Mouse (Mus musculus) liver, embryonic 13.5 days (tissue): ENCODE measurements around the gene Hoxa7. TPM values are rescaled to one million over a fixed set of nuclear protein-coding genes. Genes with fewer than 3 reads are reported as not detected.

Source experiments
- ATAC-seq: fragments of 200-750 bp; cut with Nextera tagmentation; 2 replicates; pipeline ENCODE4 v1.8.0; 2017; ENCODE audit warnings: low read depth, mild to moderate bottlenecking, moderate number of reproducible peaks, moderate library complexity
- DNase-seq: peaks from one replicate; pipeline ENCODE4 v3.0.0; 2022
- H3K27ac ChIP-seq: fragments of 300-500 bp; sonication (generic); 2 replicates; pipeline ENCODE4 v1.5.1; 2015; ENCODE audit warnings: moderate library complexity, mild to moderate bottlenecking, inconsistent platforms
- H3K27me3 ChIP-seq: fragments of 300-500 bp; sonication (generic); 2 replicates; pipeline ENCODE4 v1.6.1; 2015; ENCODE audit warnings: mild to moderate bottlenecking, inconsistent platforms
- H3K36me3 ChIP-seq: fragments of 300-500 bp; sonication (generic); 2 replicates; pipeline ENCODE4 v1.6.1; 2015; ENCODE audit warnings: mild to moderate bottlenecking, inconsistent platforms
- H3K4me1 ChIP-seq: fragments of 300-500 bp; sonication (generic); replicated peaks from 2 replicates; pipeline ENCODE4 v1.6.1; 2015; ENCODE audit warnings: inconsistent platforms
- H3K4me2 ChIP-seq: fragments of 300-500 bp; sonication (generic); 2 replicates; pipeline ENCODE4 v1.6.1; 2015; ENCODE audit warnings: inconsistent platforms, mild to moderate bottlenecking, moderate library complexity
- H3K4me3 ChIP-seq: fragments of 300-500 bp; sonication (generic); replicated peaks from 2 replicates; pipeline ENCODE4 v1.5.1; 2015; ENCODE audit warnings: mild to moderate bottlenecking, inconsistent platforms
- H3K9ac ChIP-seq: fragments of 300-500 bp; sonication (generic); 2 replicates; pipeline ENCODE4 v1.6.1; 2015; ENCODE audit warnings: mild to moderate bottlenecking, inconsistent platforms
- H3K9me3 ChIP-seq: fragments of 300-500 bp; sonication (generic); replicated peaks from 2 replicates; pipeline ENCODE4 v1.6.1; 2016; ENCODE audit warnings: inconsistent platforms
- WGBS: fragments of 180-500 bp; shearing (Covaris S2); methylation state at CpG from one replicate; pipeline ENCODE4 v1.1.7; 2015; ENCODE audit not compliant: insufficient replicate concordance; 5-methylcytosine and 5-hydroxymethylcytosine counted together
- polyA plus RNA-seq: library from polyadenylated mRNA; unstranded; fragments of >200 nt; fragmentation: Nextera tagmentation; extraction: Ambion mirVana; gene quantifications from 2 replicates; pipeline ENCODE4 v1.2.1, GENCODE M21; 2015

Gene Hoxa7
- polyA plus RNA-seq, 1 experiment from 2014 or later: 0.52 TPM

DNA sequence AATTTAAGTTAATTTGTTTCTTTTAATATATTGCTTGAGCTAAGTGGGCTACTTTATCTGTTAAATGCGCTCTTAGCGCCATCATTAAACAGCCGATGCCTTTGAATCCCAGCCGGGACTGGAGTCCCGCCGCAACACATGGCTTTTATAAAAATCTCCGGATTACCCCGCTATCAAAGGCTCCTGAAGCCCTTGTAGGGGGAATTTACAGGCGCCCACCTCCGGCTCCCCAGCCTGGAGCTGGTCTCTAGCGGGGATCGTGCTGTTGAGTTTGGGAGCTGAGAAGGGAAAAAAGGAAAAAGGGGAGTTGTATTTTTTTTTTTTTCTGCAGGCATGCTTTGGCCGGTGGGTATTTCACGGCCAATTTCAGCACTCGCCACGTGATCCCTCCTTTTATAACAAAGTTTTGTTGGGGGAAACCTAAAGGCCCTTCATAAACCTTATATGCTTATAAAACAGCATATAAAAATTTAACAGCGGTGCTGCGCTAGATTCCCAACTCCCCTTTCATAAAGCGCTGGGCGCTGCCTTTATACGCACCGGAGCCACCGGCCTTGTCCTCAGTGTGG, 22.9 kb upstream of the Hoxa7 start:
- 3% methylated on average over 23 of the region's 23 CpGs for WGBS
- Histone ChIP-seq H3K4me2 (no peak overlapping the region), H3K27ac (no peak overlapping the region), H3K9me3 (no peaks in the 10 kb centered on the region), H3K4me3 (0 out of 2 replicates have a peak overlapping the region, but pooled peaks have one; percentile 18), H3K36me3 (no peaks in the 10 kb centered on the region), H3K27me3 (peaks cover 100% of the 10 kb centered on the region), H3K4me1 (0 out of 2 replicates have a peak, but pooled peaks cover 2% of the 10 kb centered on the region), H3K9ac (no peak overlapping the region)
- DNase-seq: no peak
- ATAC-seq: no peak

GRCm38 (mm10) chr6:52243681-52244121, 22.0 kb upstream of the Hoxa7 start:
- DNase-seq (no peak), ATAC-seq (no peak)
- Histone ChIP-seq H3K27ac (no peak overlapping the region), H3K36me3 (no peaks in the 10 kb centered on the region), H3K27me3 (peaks cover 99% of the 10 kb centered on the region), H3K9ac (no peak overlapping the region), H3K4me3 (no peak overlapping the region), H3K4me1 (0 out of 2 replicates have a peak, but pooled peaks cover 2% of the 10 kb centered on the region), H3K9me3 (no peaks in the 10 kb centered on the region), H3K4me2 (no peak overlapping the region)
- WGBS: 3% methylated on average over 12 of the region's 12 CpGs

DNA sequence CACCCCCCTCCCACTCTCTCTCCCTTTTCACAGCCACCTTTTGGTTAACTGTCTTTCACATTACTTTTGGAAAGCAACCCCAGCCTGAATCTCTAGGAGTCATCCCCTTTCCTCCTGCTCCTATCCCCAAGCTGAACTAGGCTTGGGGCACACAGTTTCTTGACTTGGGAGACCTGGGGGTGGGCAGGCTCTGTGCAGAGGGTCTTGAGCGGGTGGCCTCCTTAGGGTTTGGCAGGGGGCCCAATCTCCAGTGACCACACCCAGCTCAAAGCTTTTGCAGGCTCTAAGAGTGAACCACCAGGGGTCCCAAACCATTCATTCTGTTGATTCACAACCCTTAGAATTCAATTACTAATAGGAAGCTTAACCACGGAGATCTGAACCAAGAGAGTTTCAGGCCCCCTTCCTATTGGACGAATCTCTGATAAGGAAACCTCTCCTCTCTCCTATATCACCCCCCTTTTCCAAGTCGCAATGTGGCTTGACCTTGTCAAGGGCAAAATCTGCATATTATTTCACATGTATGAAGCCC, 21.2 kb upstream of the Hoxa7 start:
- 4% methylated on average over 4 of the region's 4 CpGs for WGBS
- Histone ChIP-seq H3K4me2 (no peak overlapping the region), H3K9me3 (no peaks in the 10 kb centered on the region), H3K9ac (no peak overlapping the region), H3K4me1 (0 out of 2 replicates have a peak, but pooled peaks cover 2% of the 10 kb centered on the region), H3K4me3 (no peak overlapping the region), H3K27me3 (peaks cover 99% of the 10 kb centered on the region), H3K27ac (no peak overlapping the region), H3K36me3 (no peaks in the 10 kb centered on the region)
- DNase-seq (no peak), ATAC-seq (no peak)

- H3K4me3 ChIP-seq: no peak overlapping the region
- H3K9ac ChIP-seq: no peak overlapping the region
- WGBS: 2% methylated on average over 9 of the region's 9 CpGs
- no peaks in the 10 kb centered on the region for H3K36me3 ChIP-seq
- no peaks in the 10 kb centered on the region for H3K9me3 ChIP-seq
- ATAC-seq: no peak
- H3K4me1 ChIP-seq: 0 out of 2 replicates have a peak, but pooled peaks cover under 1% of the 10 kb centered on the region
- DNase-seq: no peak
- H3K4me2 ChIP-seq: no peak overlapping the region
- no peak overlapping the region for H3K27ac ChIP-seq
- H3K27me3 ChIP-seq: peaks cover 99% of the 10 kb centered on the region
These were observed 19.5 kb upstream of the Hoxa7 start for GRCm38 (mm10) chr6:52241001-52241621.

DNA sequence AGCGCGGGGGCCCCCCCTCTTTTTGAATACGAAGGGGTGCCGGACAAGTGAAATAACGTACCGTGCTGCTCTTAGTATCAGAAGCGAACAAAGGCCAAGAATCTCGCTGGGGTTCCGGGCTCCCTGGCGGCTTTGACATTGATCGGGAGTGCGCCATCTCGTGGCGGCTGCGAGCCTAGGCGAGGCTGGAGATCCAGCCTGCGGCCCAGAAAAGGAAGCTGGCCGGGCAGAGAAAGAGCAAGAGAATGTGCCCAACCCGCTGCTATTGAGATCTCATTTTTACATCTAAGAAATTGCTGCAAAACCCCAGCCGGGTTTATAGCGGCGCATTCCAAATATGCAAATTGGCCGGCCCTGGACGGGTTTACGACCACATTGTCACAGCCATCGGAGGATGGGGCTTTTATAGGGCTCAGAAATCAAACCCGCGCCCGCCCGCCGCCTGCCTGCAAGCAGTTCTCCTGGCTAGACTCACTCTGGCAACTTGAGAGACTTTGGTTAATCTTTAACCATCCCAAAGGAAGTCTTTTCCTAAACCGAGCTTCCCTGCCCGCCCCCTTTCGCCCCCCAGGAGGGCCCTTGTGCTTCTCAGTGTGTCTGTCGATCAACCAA, 18.8 kb upstream of the Hoxa7 start, which contains the start of gene Hoxa10:
TSS of gene Hoxa10 (minus strand) at position 466 of the 612 bp plus-strand sequence.
- H3K9me3 ChIP-seq: no peaks in the 10 kb centered on the region
- H3K4me3 ChIP-seq: no peak within 1 kb of the TSS
- H3K27me3 ChIP-seq: peaks cover 99% of the 10 kb centered on the region
- no peak within 1 kb of the TSS for H3K9ac ChIP-seq
- DNase-seq (peak; percentile 33), ATAC-seq (no peak)
- WGBS: 1% methylated on average over 35 of the region's 35 CpGs
- no peaks in the 10 kb centered on the region for H3K36me3 ChIP-seq
- no peaks in the 10 kb centered on the region for H3K4me1 ChIP-seq
- no peak within 1 kb of the TSS for H3K27ac ChIP-seq
- no peak within 1 kb of the TSS for H3K4me2 ChIP-seq

DNA sequence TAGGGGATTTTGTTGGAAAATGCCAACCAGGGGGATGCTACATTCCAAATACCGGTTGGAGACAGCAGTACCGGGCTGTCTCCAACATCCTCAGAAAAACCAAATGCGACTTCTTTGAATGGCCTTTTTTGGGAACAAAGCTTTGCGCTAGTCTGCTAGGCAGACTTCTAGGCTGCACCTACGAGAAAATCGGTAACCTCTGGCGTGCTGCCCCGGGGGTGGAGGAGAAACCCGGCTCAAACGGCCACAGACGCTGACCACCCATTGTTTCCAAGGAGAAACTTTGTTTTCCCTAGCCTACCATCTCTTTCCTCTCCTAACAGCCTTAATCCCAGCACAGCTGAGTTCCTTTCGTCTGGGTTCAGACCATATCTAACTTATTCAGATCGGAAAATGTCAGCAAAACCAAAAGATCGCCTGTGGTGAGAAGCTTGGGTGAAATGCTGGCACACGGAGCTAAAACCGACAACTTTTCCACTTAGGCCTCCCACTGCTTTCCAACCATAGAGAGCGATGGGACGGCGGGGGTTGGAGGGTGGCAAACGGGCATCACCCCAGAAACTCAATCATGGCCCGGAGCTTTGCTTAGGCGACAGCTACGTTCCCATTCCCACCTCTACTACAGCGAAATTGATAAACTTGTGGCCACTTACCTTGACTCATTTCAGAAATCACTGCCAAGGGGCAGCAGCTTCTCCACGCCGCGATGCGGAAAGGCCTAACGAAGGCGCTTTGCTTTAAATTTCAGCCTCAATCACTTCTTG, 18.2 kb upstream of the Hoxa7 start:
- WGBS: 3% methylated on average over 30 of the region's 30 CpGs
- Histone ChIP-seq H3K9ac (no peak overlapping the region), H3K27ac (no peak overlapping the region), H3K36me3 (no peaks in the 10 kb centered on the region), H3K4me3 (no peak overlapping the region), H3K4me2 (no peak overlapping the region), H3K4me1 (no peaks in the 10 kb centered on the region), H3K27me3 (peaks cover 99% of the 10 kb centered on the region), H3K9me3 (no peaks in the 10 kb centered on the region)
- no peak for DNase-seq
- ATAC-seq: no peak

DNA sequence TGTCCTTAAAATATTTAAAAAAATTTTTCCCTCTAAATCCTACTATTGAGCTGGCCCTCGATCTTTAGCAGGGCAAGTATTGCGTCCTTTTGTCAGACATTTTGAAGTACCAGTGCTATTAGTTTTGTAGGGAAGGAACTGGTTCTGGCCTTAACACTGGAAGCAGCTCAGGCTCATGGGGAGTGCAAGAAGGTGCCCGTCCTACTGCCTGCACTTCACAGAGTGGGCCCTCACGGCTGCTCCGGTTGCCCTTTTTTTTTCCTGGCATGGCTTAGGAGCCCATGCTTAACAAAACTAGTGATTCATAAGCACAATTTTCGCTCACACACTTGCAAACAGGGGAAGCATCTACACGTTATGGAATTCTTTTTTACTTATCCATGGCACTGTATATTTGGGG, 17.3 kb upstream of the Hoxa7 start:
- WGBS: 6% methylated on average over 7 of the region's 7 CpGs
- Histone ChIP-seq H3K4me1 (no peaks in the 10 kb centered on the region), H3K27ac (no peak overlapping the region), H3K9ac (no peak overlapping the region), H3K36me3 (no peaks in the 10 kb centered on the region), H3K9me3 (no peaks in the 10 kb centered on the region), H3K4me3 (no peak overlapping the region), H3K27me3 (peaks cover 99% of the 10 kb centered on the region), H3K4me2 (no peak overlapping the region)
- no peak for DNase-seq
- no peak for ATAC-seq

DNA sequence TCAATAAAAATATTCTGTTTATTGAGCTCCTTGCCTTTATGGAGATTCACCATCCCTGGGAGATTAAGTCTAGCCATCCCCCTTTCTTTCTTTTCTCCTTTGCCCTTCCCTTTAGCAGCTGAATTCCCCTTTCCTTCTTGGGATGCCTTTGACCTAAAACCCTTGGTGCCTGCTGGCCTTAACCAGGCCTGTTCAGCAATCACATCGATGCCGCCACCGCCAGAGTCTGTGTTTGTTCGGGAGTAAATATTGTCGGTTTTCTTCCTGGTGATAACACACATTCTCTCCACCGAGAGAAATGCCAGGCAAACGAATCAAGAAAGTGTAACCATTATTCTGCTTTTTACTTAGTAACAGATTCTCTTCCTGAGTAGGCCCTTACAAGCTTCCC, 16.5 kb upstream of the Hoxa7 start:
- Histone ChIP-seq H3K4me2 (no peak overlapping the region), H3K4me3 (no peak overlapping the region), H3K36me3 (no peaks in the 10 kb centered on the region), H3K27me3 (peaks cover 99% of the 10 kb centered on the region), H3K4me1 (no peaks in the 10 kb centered on the region), H3K27ac (no peak overlapping the region), H3K9me3 (no peaks in the 10 kb centered on the region), H3K9ac (no peak overlapping the region)
- DNase-seq (no peak), ATAC-seq (no peak)
- WGBS: 2% methylated on average over 7 of the region's 7 CpGs

DNA sequence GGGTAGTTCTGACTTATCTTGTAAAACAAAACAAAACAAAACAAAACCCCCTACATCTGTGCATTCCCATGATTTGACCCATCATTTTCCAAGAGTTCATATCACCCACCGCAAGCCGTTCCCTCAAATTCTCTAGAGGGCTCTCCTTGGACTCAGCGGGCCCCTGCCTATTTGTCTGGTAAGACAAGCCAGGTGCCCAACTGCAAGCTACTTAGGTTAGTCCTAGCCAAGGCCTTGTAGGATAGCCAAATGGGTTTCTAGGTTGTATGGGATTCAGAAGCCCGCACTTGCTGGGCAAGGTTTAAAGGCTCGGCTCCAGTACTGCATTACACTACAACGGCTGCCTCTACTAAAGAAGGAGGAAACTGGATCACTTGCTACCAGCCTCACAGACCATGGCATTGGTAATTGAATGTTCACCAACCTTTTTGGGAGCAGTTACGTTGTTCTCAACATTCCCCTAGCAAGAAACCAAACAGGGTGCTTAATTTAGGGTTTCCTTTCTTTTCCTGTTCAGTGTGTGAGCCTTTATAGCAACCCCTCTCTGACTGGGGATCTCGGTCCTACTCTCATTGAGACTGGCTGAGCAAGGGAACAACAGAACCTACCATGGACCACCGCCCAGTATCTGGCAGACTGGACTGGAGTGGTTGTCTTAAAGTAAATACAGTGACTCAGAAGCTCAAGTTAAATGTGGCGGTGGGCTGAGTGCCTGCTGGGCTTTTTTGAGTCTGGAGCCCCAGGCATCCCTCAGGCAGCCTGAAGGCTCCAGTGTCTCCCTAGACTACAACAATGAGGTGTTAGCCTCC, 15.9 kb upstream of the Hoxa7 start:
- no peak overlapping the region for H3K4me3 ChIP-seq
- no peaks in the 10 kb centered on the region for H3K36me3 ChIP-seq
- no peak overlapping the region for H3K4me2 ChIP-seq
- no peak for DNase-seq
- H3K27ac ChIP-seq: no peak overlapping the region
- H3K27me3 ChIP-seq: peaks cover 99% of the 10 kb centered on the region
- no peaks in the 10 kb centered on the region for H3K9me3 ChIP-seq
- no peak for ATAC-seq
- WGBS: 14% methylated on average over 10 of the region's 10 CpGs
- no peaks in the 10 kb centered on the region for H3K4me1 ChIP-seq
- no peak overlapping the region for H3K9ac ChIP-seq

- Histone ChIP-seq H3K36me3 (no peaks in the 10 kb centered on the region), H3K9ac (no peak overlapping the region), H3K27me3 (peaks cover 99% of the 10 kb centered on the region), H3K4me1 (no peaks in the 10 kb centered on the region), H3K9me3 (no peaks in the 10 kb centered on the region), H3K4me3 (no peak overlapping the region), H3K27ac (no peak overlapping the region), H3K4me2 (no peak overlapping the region)
- no peak for DNase-seq
- no peak for ATAC-seq
- WGBS: 16% methylated on average over 3 of the region's 3 CpGs
These were observed 15.2 kb upstream of the Hoxa7 start for GRCm38 (mm10) chr6:52236806-52237205.
